Mouse (Mus musculus) small intestine, adult 2 months (tissue): ENCODE data around the gene Gab2. TPM values are rescaled to one million over a fixed set of nuclear protein-coding genes. Genes with fewer than 3 reads are reported as not detected.

Experiments used
- H3K27ac ChIP-seq: fragments of 200-500 bp; 2 replicates; pipeline ENCODE4 v1.5.1; 2012; ENCODE audit warnings: low read depth, low read length, control low read depth, inconsistent platforms; ENCODE audit not compliant: insufficient read depth
- H3K27me3 ChIP-seq: fragments of 200-500 bp; 2 replicates; pipeline ENCODE4 v1.6.1; 2012; ENCODE audit warnings: mild to moderate bottlenecking, moderate library complexity, low read length, inconsistent platforms; ENCODE audit not compliant: control insufficient read depth, insufficient read depth
- H3K36me3 ChIP-seq: fragments of 200-500 bp; 2 replicates; pipeline ENCODE4 v1.6.1; 2012; ENCODE audit warnings: mild to moderate bottlenecking, low read length, control low read depth, inconsistent platforms; ENCODE audit not compliant: control insufficient read depth, insufficient read depth
- H3K4me1 ChIP-seq: fragments of 200-500 bp; 2 replicates; pipeline ENCODE4 v1.6.1; 2012; ENCODE audit warnings: low read length, inconsistent platforms, mixed read lengths; ENCODE audit not compliant: control insufficient read depth, insufficient read depth, insufficient read length
- H3K4me3 ChIP-seq: fragments of 200-500 bp; 2 replicates; pipeline ENCODE4 v1.5.1; 2012; ENCODE audit warnings: low read depth, mild to moderate bottlenecking, control low read depth, inconsistent platforms, low read length, moderate library complexity
- CTCF ChIP-seq: fragments of 200-500 bp; IDR thresholded peaks from 2 replicates; pipeline ENCODE4 v1.5.1; 2012; ENCODE audit warnings: low read depth, mild to moderate bottlenecking, control low read depth, inconsistent platforms, low read length, moderate library complexity, mixed read lengths; ENCODE audit not compliant: insufficient replicate concordance, insufficient read length; ENCODE audit errors: extremely low read depth
- POLR2A ChIP-seq: fragments of 200-500 bp; IDR thresholded peaks from 2 replicates; pipeline ENCODE4 v1.6.1; 2012; ENCODE audit warnings: low read depth, mild to moderate bottlenecking, control low read depth, inconsistent platforms, low read length, moderate library complexity
- WGBS: fragments of 180-500 bp; shearing (Covaris S2); methylation state at CpG from one replicate; pipeline ENCODE4 v1.1.7; 2018; 5-methylcytosine and 5-hydroxymethylcytosine counted together
- polyA plus RNA-seq: library from polyadenylated mRNA; depleted of rRNA; stranded (reverse); fragments of >200 nt; gene quantifications from 2 replicates; pipeline ENCODE4 v1.2.3, GENCODE M21; 2012

The Gab2 gene
- polyA plus RNA-seq, 1 experiment: 12.1 TPM

- H3K4me3 ChIP-seq: no peak overlapping the region
- no peak for TF ChIP-seq POLR2A
- no peak for TF ChIP-seq CTCF
- H3K4me1 ChIP-seq: peaks cover 30% of the 10 kb centered on the region
- H3K27ac ChIP-seq: no peak overlapping the region
- H3K36me3 ChIP-seq: no peaks in the 10 kb centered on the region
- no peaks in the 10 kb centered on the region; the same call in 1 of the 2 replicates for H3K27me3 ChIP-seq
- 52% methylated on average over 13 of the region's 13 CpGs for WGBS
Observed at GRCm38 (mm10) chr7:97328891-97329588, 247.7 kb downstream of the Gab2 start.

DNA sequence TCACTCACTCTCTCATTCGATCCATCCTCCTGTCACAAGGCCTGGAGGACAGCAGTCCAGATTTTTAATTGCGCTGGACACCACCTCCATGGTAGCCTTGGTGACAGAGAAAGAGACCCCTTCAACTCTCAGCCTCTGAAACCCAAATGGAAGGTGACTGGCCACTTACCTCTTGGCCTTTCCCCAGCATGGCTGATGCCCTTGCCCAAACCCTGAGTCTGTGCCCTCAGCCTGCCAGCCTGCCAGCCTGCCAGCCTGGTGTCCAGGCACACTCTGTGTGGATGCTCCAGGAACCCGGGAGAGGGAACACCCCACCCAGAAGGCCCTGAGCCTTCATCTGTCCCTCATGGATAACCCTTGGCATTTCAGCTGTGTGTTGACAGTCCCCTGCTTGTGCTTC is 248.3 kb downstream of the Gab2 start:
- 75% methylated on average over 3 of the region's 3 CpGs for WGBS
- Histone ChIP-seq H3K27ac (no peak overlapping the region), H3K4me3 (no peak overlapping the region), H3K27me3 (no peaks in the 10 kb centered on the region; the same call in 1 of the 2 replicates), H3K4me1 (peaks cover 33% of the 10 kb centered on the region), H3K36me3 (no peaks in the 10 kb centered on the region)
- TF ChIP-seq CTCF (no peak), POLR2A (no peak)

DNA sequence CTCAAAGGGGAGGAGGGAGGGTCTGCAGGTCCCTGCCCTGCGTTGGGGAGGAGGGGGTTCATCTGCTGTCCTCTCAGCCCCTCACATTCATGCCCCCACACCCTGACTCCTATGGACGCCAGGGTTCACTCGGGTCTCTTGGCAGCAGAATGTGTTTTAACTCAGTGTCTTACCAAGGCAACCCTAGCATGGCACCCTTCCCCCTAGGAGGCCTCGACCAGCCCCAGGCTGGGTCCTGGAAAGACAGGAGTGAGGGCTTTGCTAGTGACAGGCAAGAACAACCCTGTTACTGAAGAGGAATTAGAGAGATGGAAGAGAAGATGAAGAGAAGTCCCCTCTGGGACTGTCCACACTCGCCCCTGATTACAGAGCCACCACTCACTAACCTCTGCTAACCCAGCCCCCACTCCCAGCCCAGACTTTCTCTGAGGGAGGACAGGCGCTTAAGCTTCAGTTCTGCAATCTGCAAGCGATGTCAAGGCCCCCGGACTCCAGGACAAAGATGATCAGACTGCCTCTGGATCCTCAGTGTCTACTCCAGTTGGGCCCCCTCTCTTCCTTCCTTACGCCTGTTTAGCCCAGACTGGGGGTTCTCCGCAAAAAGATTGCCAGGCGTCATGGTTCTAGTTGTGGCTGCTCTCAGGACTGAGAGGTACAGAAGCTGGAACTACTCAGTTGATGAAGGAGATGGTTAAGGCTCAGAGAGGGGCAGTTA is 249.7 kb downstream of the Gab2 start:
- peaks cover 28% of the 10 kb centered on the region for H3K4me1 ChIP-seq
- H3K4me3 ChIP-seq: peak overlapping the region; percentile 78
- TF ChIP-seq CTCF (no peak), POLR2A (no peak)
- no peaks in the 10 kb centered on the region for H3K27me3 ChIP-seq
- H3K36me3 ChIP-seq: no peaks in the 10 kb centered on the region
- H3K27ac ChIP-seq: no peak overlapping the region
- WGBS: 61% methylated on average over 11 of the region's 11 CpGs

GRCm38 (mm10) chr7:97331726-97332666 is 250.6 kb downstream of the Gab2 start, which contains the start of the genes Usp35 and Kctd21:
Gene Usp35, minus strand, starts transcription at chr7:97332020.
Gene Kctd21, plus strand, starts transcription at chr7:97332327.
- Histone ChIP-seq H3K27ac (peak within 1 kb of the TSS; percentile 10; the same call in 1 of the 2 replicates), H3K4me1 (peaks cover 28% of the 10 kb centered on the region), H3K27me3 (no peaks in the 10 kb centered on the region), H3K4me3 (peak within 1 kb of the TSS; percentile 78), H3K36me3 (no peaks in the 10 kb centered on the region)
- TF ChIP-seq CTCF (no peak), POLR2A (no peak)
- WGBS: 2% methylated on average over 68 of the region's 68 CpGs

DNA sequence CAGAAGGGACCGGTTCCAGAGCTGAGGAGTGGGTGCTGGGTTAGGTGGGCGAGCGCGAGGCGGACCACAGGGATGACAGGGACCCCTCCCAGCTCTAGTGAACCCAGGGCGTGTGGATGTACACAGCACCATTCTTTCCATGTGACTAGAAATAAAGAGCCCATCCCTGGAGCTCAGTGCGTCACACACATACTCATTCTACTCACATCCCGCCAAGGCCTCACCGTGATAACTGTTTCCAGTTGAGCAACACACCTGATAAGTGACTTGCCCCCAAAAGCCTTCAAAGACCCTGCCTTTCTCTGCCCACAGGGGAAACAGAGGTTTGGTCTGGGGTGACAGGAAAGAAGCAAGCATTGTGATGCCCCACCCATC is 251.3 kb downstream of the Gab2 start:
- H3K36me3 ChIP-seq: no peaks in the 10 kb centered on the region
- TF ChIP-seq POLR2A (no peak), CTCF (no peak)
- WGBS: under 1% methylated on average over 9 of the region's 9 CpGs
- peak overlapping the region; percentile 10; the same call in 1 of the 2 replicates for H3K27ac ChIP-seq
- H3K27me3 ChIP-seq: no peaks in the 10 kb centered on the region
- peak overlapping the region; percentile 78 for H3K4me3 ChIP-seq
- peaks cover 28% of the 10 kb centered on the region for H3K4me1 ChIP-seq

DNA sequence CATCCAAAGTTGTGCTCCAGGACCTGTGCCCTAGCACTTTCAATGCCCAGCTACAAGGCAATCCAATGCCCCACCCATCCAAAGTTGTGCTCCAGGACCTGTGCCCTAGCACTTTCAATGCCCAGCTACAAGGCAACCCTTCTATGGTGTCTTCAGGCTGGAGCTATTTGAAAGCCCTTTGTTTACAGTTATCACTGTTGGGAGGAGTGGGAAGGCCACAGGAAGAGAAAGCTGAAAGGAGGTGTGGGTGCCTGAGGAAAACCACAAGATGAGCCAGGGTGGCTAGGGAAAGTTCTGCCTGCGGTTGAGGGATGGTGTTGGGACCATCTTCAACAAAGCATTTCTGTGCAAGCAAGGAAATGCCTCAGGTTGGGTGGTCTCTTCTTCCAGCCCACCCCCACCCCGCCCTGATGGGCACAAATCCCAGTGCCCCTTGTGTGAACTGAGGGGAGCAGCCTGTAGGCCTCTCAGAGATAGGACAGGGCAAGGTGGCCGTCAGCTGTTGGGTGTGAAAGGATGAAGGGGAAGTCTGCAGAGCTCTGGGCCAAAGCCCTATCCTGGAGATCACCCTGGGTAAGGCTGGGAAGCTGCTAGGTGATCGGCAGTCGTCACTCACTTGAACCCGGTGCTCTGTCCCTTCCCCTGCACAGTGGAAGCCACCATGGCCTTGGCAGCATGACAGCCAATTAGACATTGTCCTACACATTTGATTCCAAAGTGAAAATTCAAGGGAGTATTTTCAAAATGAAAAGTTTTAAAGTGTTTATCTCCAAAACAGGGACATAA is 251.9 kb downstream of the Gab2 start:
- TF ChIP-seq POLR2A (no peak), CTCF (no peak)
- H3K4me3 ChIP-seq: peak overlapping the region; percentile 78
- no peaks in the 10 kb centered on the region for H3K27me3 ChIP-seq
- no peak overlapping the region for H3K27ac ChIP-seq
- peaks cover 25% of the 10 kb centered on the region for H3K4me1 ChIP-seq
- no peaks in the 10 kb centered on the region for H3K36me3 ChIP-seq
- WGBS: 73% methylated on average over 6 of the region's 6 CpGs
